Mouse (Mus musculus) effector memory CD4-positive, alpha-beta T cell, adult 5 months (primary cell): ENCODE measurements around the gene Olfr410. TPM values are rescaled to one million over a fixed set of nuclear protein-coding genes. Genes with fewer than 3 reads are reported as not detected.

Experiments used
- polyA plus RNA-seq: library from polyadenylated mRNA; unstranded; fragments of 100-300 nt; shearing (Covaris generic); gene quantifications from one replicate; pipeline ENCODE4 v1.2.1, GENCODE M21; 2017

The Olfr410 gene
- not detected for polyA plus RNA-seq

GRCm38 (mm10) chr11:74337931-74338330 is at the start of gene Olfr410:
Olfr410 (minus strand) TSS chr11:74338031.

GRCm38 (mm10) chr11:74361769-74362168 is 23.9 kb upstream of the Olfr410 start, which contains the start of gene Olfr412:
Olfr412 (plus strand) TSS chr11:74362069.

GRCm38 (mm10) chr11:74352550-74352949 is 14.7 kb upstream of the Olfr410 start, which contains the start of gene Olfr411:
Olfr411 (minus strand) TSS chr11:74352650.

GRCm38 (mm10) chr11:74283436-74283835 is 54.4 kb downstream of the Olfr410 start, which contains the start of gene Olfr59:
Olfr59 (plus strand) TSS chr11:74283736.

Other genes with a start within 250 kb of the Olfr410 start
- not detected for gene Olfr401, start 224.3 kb downstream of the Olfr410 start, polyA plus RNA-seq
- not detected for gene Olfr402, start 184.5 kb downstream of the Olfr410 start, polyA plus RNA-seq
- gene Olfr403, start 151.8 kb downstream of the Olfr410 start, polyA plus RNA-seq: not detected
- not detected for gene Olfr43, start 126.7 kb downstream of the Olfr410 start, polyA plus RNA-seq
- not detected for gene Olfr406, start 78.2 kb downstream of the Olfr410 start, polyA plus RNA-seq
- not detected for gene Olfr59, start 54.3 kb downstream of the Olfr410 start, polyA plus RNA-seq
- gene Olfr411, start 14.6 kb upstream of the Olfr410 start, polyA plus RNA-seq: not detected
- gene Olfr412, start 24.0 kb upstream of the Olfr410 start, polyA plus RNA-seq: not detected